Mouse (Mus musculus) urinary bladder, postnatal 4 days (tissue): ENCODE data around the gene Cadps.
"Not testable (repeated sequence)": the region's sequence is repeated elsewhere in the genome, so short reads cannot be mapped to it uniquely, and the experiment has no call there.

Source experiments
- DNase-seq, 2 experiments: peaks; one replicate each; pipeline ENCODE4 v3.0.0; 2021 to 2022; ENCODE audit warnings: low spot score in 2 of 2

The Cadps gene

DNA sequence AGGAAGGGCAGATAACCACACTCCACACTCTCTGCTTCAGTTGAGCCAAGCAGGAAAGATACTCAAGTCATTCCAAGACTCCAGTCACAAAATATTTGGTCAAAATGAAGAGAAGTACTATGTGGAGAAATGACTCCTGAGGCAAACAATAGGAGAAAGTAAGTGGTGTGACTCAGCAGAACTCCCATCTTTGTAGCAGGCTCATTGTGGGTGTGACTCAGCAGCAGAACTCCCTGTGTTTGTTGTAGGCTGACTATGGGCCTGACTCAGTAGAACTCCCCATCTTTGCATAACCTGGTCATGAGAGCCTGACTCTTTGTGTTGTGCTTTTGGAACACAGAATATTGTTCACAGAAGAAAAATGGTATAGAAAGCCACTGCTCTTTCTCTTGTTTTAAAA lies 231.1 kb downstream of the Cadps start:
- no peak for DNase-seq

DNA sequence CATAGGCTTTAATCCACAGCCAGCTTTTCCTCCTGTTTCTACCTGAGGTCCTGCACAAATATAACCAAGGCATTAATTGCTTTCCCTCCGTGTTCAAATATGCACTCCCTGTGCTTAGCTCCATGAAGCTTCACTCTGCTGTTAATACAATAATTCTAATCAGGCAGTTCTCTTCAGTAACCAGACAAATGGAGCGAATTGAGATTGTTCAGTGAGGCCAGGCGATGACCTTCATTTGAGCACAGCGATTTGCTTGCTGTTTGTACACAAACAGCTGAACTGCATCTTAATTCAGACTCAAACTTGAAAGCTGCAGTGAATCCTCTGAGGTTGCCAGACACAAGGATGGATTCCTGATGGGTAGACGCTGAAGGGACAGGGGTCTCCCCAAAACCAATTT lies 239.3 kb downstream of the Cadps start:
- DNase-seq, result no peak

DNA sequence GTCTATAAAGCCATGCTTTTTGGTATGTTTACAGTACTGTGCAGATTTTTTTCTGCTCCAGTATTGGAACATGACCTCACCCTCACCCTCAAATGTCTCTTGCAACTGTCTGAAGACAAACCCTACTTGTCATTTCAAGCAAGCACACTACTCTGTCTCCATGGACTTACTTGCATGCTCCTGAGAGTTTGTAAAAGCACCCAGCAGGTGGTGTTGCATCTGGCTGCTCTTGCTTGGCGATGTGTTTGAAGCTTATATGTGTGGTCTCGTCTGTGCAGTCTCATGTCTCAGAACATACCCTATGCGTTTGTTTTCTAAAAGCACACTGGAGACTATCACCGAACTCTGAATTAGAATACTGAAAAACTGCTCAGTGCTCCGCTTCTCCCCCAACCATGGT lies 241.2 kb downstream of the Cadps start:
- DNase-seq, result no peak

DNA sequence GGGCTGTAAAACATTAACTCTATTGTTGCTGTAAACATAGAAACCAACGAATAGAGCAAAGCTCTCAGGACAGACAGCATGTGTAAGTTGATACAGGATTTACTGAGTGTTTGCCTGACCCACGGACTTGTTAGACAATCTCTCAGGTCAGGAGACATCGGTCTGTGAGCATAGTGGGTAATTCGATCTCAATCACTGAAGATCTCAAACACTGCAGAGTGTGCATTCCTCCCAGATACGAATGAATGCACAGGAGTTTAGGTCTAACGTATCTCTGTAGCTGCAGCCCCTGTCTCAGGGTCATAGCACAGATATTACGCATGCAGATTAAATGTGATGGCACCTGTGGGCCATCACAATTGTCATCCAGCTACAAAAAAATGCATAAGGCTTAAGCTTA lies 242.1 kb downstream of the Cadps start:
- no peak for DNase-seq

DNA sequence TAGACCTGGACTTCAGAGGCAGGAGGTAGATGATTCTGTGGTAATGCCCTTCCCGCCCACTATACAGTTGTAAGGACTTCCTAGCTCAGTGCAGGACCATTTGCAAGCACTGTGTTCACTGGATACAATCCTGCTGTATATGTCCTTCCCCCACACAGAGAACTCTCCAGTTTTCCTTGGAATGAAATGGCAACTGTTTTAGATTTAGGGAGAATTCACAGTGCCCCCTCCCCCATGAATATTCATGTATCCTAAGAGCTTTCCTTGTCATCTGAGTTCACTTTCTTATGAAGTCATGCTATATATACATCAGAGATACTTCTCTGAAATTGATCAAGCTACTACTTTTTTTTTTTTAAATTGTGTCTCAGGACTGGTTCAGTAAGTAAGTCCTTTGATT lies 244.7 kb downstream of the Cadps start:
- DNase-seq, result no peak

DNA sequence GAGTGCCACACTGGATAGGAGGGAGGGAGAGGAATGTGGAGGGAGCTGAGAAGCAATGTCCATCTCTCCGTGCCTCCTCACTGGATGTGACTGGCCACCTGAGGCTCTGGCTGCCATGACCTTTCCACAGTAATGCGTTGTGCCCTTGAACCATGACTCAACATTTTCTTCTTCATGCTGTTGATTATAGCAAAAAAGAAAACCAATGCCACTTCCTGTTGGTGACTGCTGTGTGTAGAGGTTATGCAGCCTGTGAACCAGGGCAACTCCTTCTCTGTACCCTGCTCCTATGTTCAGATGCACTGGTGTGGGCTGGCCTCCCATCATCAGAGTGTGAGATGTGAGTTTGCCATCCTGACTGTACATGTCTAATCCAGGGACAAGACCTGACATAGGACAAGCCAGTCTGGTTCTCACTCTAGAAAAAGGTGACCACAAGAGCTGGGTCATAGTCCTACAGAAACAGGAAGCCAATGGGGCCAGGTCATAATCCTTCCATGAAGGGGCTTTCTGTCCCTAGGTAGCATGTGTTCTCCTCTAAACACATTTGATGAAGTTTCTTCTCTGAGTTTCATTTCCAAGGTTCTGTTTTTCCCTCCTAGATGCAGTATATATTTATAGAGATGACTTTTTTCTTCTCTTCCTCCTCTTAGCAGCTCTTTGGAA lies 245.3 kb downstream of the Cadps start:
- DNase-seq, result no peak

DNA sequence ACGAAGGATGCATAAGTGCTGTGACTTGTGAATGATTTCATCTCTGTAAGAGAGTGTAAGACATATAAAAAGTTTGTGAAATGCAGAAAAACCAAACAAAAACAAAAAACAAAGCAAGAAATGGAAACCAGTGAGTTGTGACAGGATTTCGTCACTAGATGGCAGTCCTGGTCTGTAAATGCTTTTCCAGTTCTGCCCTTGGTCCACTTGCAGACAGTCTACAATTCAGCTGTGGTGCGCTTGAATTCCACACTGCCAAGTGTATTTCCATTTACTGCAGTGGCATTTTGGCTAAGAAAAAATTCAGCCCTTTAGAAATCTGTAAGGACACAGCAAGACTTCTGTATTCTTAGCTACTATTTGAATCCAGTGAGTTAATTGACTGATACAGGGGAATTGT lies 247.8 kb downstream of the Cadps start:
- DNase-seq, result no peak

DNA sequence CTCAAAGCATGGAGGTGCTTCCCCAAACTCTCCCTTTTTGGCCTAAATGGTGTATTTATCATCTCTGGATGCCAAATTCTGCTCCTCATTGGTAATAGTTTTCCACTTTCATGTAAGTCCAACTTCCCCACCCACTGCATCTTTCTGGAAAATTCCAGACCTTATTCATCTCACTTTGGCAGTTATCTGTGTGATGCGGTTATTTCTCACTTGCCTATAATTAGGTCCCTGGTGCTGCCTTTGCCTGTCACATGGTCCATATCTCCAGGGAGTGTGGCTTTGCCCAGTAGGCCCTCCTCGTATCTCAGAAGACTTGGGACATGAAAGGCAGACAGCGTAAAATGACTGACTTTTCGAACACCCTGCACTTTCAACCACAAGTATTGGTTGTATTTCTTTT lies 248.5 kb downstream of the Cadps start:
- no peak for DNase-seq

DNA sequence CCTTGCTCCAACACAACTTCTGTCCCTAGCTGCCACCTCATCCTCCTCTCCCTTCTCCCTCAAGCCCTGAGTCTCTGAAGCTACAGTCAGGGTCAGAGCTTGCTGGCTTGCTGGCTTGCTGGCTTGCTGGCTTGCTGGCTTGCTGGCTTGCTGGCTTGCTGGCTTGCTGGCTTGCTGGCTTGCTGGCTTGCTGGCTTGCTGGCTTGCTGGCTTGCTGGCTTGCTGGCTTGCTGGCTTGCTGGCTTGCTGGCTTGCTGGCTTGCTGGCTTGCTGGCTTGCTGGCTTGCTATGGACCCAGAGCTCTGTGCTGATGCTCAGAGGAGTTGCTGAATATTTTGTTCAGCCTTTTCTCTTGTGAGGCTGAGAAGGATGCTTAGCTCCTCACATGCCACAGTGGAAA lies 261.1 kb downstream of the Cadps start:
- not testable (repeated sequence) for DNase-seq

DNA sequence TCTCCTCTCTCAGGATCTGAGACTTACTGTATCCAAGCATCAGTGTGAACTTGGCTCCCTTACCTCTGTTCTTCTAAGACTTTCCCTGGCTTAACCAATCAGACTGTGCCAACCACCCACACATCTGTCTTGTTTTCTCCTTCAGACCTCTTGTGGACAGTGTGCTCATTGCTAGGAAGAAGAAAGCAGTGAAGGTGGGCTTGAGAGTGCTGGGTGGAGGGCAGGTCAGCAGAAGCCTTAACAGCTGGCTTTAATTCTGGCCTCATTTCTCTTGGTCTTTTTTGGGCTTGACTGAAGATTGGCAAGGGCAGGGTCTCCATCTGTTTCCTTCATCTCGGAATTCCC lies 262.7 kb downstream of the Cadps start:
- DNase-seq, result no peak

DNA sequence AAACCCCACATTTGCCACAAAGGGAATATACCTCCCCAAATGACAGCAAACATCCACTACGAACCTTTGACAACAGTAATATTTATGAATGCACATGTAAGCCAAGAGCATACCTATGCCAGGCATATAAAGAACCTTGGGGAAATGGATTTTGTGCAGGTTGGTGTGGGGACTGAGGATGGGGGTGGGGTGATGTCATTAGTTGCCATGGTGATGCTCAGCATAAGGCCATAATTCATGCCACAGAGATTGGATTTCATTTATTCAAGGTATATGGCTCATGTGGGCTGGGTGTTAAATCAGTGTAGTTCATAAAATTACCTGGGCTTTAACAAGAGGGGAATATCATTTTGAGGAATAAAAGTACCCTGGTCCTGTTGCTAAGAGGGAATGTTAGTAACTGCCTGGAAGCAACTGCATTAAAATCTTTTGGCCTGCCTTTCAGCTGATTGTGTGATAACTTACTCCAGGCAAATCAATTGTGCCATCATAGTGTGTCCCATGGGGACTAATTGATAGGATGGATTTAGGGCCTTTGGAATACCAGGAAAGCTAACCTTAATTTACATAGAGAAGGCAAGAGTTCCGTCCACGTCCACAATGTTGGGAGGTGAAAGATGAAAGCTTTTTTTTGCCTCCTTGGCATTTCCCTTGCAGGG lies 263.2 kb downstream of the Cadps start:
- no peak for DNase-seq

DNA sequence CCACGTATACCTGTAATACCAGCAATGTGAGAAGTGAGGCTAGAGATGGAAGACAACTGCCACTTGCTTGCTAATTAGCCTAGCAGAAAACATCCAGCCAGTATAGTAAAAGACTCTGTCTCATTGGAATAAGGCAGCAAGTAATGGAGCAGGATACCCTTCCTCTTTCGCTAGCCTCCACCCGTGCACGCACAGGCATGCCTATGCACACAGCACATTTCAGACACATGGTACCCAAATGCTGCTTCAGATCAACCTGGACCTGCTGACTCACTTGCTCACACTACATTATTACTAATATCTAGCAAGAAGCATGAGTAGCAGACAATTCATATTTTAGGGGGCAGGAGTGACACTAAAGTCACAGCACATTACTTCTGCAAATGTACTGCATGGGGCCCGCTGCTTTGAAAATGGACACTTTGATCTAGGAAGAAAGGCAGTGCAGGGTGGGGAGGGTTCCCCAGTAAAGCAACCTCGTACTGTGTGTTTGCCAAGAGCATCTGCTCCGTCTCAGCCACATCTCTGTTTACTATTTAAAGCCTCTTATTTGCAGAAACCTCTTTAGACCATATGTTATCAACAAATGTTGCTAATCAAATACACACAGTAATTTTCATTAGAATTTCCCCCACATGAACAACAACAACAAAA lies 263.8 kb downstream of the Cadps start:
- DNase-seq, result no peak

DNA sequence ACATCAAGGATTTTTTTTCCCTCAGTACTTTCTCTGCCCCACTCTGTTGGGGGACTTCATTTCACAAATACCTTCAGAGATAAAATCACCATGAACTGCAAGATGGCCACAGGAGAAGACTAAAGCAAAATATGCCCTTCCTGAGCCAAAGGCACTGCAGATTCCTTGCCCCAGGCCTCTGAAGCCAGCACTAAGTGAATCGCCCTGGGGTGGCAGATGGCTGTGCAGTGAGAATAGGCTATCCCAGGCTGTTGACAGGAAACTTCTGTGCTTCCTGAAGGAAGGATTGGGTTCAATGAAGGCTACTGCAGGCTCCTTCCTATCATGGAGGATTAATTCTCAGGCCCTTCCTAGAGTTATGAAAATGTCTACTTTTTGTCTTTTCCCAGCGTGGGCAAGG lies 268.4 kb downstream of the Cadps start:
- no peak for DNase-seq

DNA sequence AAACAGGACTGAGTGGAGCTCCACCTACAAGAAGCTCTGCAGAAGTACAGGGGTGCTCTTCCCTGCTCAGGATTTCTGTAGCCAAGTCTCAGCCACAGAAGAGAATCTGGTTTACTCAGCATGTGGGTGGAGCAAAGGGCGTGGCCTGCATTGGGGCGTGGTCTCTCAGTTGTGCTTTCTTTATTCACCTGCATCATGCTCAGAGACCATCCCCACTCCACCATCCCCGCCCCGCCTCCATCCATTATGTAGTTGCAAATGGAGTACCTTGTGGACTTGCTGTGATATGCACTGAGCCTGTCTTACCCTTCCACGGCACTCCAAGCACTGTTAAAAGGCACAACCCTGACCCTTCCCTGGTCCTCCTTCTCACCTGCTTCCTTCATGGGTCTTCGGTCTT lies 271.5 kb downstream of the Cadps start:
- no peak for DNase-seq

DNA sequence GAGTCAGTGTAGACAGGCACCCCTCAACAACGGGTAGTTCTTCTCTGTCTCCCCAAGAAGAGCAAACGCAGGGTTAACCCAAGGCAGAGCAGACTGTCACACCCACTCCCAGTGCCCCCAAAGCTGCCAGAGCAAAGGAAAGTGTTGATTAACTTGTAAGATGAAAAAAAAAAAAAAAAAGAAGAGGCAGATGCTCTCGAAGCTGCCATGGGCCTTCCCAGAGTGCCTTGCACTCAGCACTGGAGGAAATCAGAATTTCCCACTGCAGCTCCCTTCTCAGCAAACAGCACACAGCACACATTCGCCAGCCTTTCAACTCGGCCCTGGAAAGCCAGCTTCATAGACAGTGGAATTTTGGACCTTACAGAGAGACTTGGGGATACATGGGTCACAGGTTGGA lies 271.9 kb downstream of the Cadps start:
- DNase-seq, result no peak

DNA sequence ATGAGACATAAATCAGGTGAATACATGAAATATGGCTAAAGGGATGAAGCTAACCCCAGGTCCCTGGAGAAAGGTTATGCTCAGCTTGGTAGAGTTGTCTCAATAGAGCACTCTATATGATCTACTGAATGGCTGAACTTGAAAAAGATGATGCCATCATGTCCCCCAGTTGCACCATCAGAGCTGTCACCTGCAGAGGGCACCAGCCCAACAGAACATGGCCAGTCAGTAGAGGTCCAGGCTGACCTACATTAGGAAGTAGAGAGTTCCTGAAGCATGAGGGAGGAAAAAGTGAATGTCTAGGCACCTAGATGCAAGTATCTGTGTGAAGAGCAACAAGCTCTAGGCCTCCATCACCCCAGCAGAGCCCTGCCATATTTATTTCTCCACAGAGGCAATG lies 273.6 kb downstream of the Cadps start:
- no peak for DNase-seq

DNA sequence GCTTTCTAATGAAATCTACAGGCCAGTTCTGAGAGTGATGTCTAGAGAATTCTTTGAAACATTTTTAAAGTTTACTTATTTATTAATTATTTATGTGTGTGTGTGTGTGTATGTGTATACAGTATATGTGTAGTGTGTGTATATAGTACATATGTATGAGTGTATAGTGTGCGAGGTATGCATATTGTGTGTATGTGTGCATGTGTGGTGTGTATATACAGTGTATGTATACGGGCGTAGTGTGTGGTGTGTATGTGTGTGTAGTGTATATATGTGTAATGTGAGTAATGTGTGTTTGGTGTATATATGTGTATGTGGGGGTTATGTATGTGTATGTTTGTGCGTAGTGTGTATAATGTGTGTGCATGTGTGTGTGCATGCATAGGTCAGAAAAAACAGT lies 275.4 kb downstream of the Cadps start:
- no peak for DNase-seq

DNA sequence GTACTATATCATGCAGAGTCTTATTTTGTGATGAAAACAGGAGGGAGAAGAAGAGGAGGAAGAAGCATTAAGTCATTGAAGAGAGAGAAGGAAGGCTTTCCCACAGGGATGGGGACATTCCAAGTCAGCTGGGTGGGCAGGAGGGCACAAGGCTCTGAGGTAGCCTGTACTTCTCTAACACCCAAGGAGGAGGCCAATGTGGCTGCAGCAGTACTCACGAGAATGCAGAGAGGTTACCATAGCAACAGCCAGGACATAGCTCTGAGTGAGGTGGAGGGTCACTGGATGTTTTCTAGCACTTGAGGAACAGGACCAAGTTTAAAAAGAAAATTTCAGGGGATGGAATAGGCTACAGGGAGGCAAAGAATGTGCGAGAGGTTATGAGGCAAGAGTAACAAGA lies 281.1 kb downstream of the Cadps start:
- no peak for DNase-seq

DNA sequence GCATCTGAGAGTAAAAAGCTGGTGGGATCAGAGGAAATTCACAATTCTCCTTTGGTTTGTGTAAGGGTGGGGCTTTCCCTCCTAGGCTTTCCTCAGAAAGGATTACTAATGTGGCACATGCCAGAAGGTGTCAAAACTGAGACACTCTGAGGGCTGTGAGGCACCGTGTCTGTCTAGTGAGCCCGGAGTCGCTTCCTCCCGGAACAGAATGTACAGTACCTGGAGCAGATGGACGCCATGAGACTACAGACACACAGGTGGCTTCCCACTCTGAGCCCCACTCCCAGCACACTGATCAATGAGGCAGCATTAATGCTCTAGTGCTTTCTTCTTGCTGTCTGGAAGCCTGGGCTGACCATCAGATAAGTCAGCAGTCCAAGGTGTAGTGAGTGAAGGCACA lies 283.8 kb downstream of the Cadps start:
- no peak for DNase-seq

DNA sequence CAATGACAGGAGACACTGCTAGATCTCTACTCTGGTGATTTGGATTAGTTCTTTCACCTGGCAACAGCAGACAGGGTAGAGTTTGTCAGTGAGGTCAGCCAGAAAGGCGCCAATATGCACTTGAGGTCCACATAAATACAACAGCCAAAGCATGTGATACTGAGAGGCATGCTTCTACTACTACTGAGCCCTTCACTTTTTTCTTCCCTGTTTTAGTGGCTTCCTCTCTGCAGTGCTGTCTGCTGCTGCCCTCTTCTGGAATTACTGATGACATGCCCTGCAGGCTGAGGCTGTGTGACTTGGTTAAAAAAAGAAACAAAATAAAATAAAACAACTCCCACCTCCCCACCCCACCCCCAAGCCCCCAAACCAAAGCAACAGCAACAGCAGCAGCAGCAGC lies 291.8 kb downstream of the Cadps start:
- no peak for DNase-seq

DNA sequence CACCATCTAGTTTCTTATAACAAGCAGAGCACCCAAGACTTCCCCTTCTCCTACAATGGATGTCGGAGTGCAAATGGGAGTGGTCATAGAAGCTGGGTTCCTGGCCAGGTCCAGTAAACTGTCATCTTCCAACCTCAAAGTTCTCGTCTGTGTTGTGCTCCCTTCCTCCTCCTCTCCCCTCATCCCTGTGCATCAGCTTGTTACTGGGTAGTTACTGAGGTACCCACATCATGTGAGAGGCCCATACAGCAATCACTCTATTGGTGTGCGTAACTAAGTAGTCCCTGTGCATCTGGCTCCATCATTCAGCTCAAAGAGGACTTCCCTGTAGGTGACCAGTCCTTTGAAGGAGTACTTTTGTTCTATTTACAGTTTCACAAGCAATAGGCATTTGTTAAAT lies 292.3 kb downstream of the Cadps start:
- DNase-seq, result no peak

DNA sequence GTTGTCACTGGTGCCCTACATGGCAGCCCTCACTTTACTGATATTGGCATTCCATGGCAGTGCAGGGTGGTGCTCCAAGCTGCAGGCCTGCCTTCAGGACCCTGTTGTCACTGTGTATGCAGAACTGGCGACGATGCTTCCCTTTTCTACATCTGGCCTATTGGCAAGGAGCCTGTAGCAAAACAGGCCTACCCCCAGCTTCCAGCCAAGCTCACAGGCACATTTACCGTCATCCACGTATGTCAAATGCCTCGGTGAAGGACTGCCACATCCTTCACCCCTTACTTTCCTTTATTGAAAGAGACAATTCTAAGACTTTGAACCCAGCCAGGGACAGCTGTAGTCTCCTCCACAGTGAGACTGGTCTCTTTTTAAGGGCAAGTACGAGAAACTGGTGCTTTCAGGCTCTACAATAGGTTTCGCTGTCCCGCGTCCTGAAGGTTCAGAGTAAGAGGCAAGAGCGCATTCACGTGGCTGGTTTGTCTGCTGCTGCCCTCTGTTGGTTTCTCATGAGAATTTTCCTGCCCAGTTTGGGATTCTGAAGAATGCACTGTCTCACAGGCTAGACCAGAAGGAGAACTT lies 292.8 kb downstream of the Cadps start:
- peak in 1 of 2 experiments; percentile 22 for DNase-seq

DNA sequence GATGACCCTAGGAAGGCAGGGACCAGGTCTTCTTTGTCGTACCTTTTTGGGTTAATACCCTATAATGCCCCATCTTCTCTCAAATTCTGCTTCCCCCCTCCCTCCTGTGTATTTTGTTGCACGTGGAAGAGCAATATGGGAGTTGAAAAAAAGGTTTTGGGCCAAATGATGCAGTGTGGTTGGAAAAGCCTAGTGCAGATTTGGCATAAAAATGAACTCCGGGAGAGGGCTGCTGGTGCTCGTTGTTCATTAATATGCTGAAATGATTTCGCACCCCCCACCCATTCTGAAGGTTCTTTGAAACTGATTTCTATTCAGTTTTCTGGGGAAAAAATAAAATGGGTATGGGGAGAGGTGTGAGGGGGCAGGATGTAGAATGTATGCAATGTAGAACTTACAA lies 295.6 kb downstream of the Cadps start:
- DNase-seq, result no peak
